Mouse (Mus musculus) CD4-positive, CD25-positive, alpha-beta regulatory T cell (primary cell): ENCODE results near the gene Mageb5. TPM values are rescaled to one million over a fixed set of nuclear protein-coding genes. Genes with fewer than 3 reads are reported as not detected.

Experiments used
- polyA plus RNA-seq: library from polyadenylated mRNA; unstranded; fragments of 100-300 nt; shearing (Covaris generic); gene quantifications from one replicate; pipeline ENCODE4 v1.2.1, GENCODE M21; 2017

Gene Mageb5
- not detected for polyA plus RNA-seq

GRCm38 (mm10) chrX:91782918-91783317 is at the start of gene Mageb5:
Gene Mageb5 (minus strand): TSS chrX:91783018.

Other genes starting within 250 kb of the Mageb5 start
- gene 1700084M14Rik, start 207.1 kb downstream of the Mageb5 start, polyA plus RNA-seq, result not detected
- gene Gm14781, start 150.8 kb downstream of the Mageb5 start, polyA plus RNA-seq, result not detected
- not detected for gene Mageb1, start 233.3 kb upstream of the Mageb5 start, polyA plus RNA-seq